Mouse (Mus musculus): Measurements from ENCODE around the gene Zc3h12c. TPM values are rescaled to one million over a fixed set of nuclear protein-coding genes. Genes with fewer than 3 reads are reported as not detected.
"Not testable (repeated sequence)": the region's sequence is repeated elsewhere in the genome, so short reads cannot be mapped to it uniquely, and the experiment has no call there.

Zc3h12c gene
- total RNA-seq, 4 experiments from 2014 or later: 9.3 to 14.0 (median 10.5) TPM

GRCm38 (mm10) chr9:52103448-52104224, 64.7 kb downstream of the Zc3h12c start:
- no peak for DNase-seq (ENCODE audit: low spot score in 2 of 2)

GRCm38 (mm10) chr9:52102060-52102844, 66.1 kb downstream of the Zc3h12c start:
- no peak for DNase-seq (ENCODE audit: low spot score in 2 of 2)

- no peak for DNase-seq (ENCODE audit: low spot score in 2 of 2)
Measured at GRCm38 (mm10) chr9:52100426-52100825, 67.9 kb downstream of the Zc3h12c start.

GRCm38 (mm10) chr9:52098600-52098999, 69.8 kb downstream of the Zc3h12c start:
- DNase-seq (ENCODE audit: low spot score in 2 of 2): peak; percentile 60 to 68

- no peak for DNase-seq (ENCODE audit: low spot score in 2 of 2)
Measured at GRCm38 (mm10) chr9:52097386-52097785, 71.0 kb downstream of the Zc3h12c start.

GRCm38 (mm10) chr9:52095666-52096065, 72.7 kb downstream of the Zc3h12c start:
- DNase-seq (ENCODE audit: low spot score in 2 of 2): no peak

GRCm38 (mm10) chr9:52094471-52094980, 73.8 kb downstream of the Zc3h12c start:
- DNase-seq (ENCODE audit: low spot score in 2 of 2): no peak

GRCm38 (mm10) chr9:52094016-52094415, 74.4 kb downstream of the Zc3h12c start:
- DNase-seq (ENCODE audit: low spot score in 2 of 2): no peak

- no peak for DNase-seq (ENCODE audit: low spot score in 2 of 2)
Measured at GRCm38 (mm10) chr9:52093108-52093507, 75.3 kb downstream of the Zc3h12c start.

- no peak for DNase-seq (ENCODE audit: low spot score in 2 of 2)
Measured at GRCm38 (mm10) chr9:52092311-52092710, 76.1 kb downstream of the Zc3h12c start.

- DNase-seq (ENCODE audit: low spot score in 2 of 2): no peak
Measured at GRCm38 (mm10) chr9:52091752-52092151, 76.6 kb downstream of the Zc3h12c start.

- DNase-seq (ENCODE audit: low spot score in 2 of 2): no peak
Measured at GRCm38 (mm10) chr9:52082414-52082813, 86.0 kb downstream of the Zc3h12c start.

- DNase-seq (ENCODE audit: low spot score in 2 of 2): no peak
Measured at GRCm38 (mm10) chr9:52081979-52082378, 86.4 kb downstream of the Zc3h12c start.

GRCm38 (mm10) chr9:52077692-52078091, 90.7 kb downstream of the Zc3h12c start:
- no peak for DNase-seq (ENCODE audit: low spot score in 2 of 2)

GRCm38 (mm10) chr9:52076089-52076488, 92.3 kb downstream of the Zc3h12c start:
- no peak for DNase-seq (ENCODE audit: low spot score in 2 of 2)

- no peak for DNase-seq (ENCODE audit: low spot score in 2 of 2)
Measured at GRCm38 (mm10) chr9:52072202-52072601, 96.2 kb downstream of the Zc3h12c start.

GRCm38 (mm10) chr9:52071352-52071751, 97.0 kb downstream of the Zc3h12c start:
- DNase-seq (ENCODE audit: low spot score in 2 of 2): not testable (repeated sequence)

GRCm38 (mm10) chr9:52070052-52070451, 98.3 kb downstream of the Zc3h12c start:
- DNase-seq (ENCODE audit: low spot score in 2 of 2): no peak
